ENCODE assay signal across 15 mouse cellular contexts in the genomic region with DNA sequence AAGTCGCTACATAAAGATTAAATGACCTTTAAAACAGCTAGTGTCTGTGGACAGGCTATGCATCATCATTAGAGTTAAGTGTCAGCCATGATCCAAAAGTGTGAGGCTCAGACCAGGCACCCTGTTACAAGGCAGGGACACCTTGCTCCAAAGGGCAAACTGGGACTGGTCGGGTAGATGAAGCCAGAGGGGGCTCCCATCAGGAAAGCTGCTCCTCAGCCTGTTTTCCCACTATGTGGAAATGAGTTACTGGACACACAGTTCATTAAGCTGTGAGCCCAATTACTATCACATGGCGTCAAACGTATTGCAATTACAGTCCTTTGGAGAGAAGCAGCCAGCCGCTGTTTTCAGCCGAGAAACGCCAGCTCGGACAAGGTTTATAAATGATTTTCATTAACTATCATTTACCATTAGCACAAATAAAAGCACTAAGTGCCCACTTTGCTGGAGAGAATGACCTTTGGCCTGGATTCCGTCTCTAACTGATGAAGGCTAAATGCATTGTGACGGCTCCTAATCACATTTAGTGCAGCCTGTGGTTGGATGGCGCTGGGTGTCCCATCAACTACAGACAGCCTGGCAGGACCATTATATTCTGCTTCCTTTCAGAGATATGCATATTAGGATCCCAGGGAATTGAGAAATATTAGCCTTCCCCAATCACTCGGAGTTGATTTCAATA.
DNase-seq lines count a peak whose midpoint lies in the region; ATAC-seq lines count a peak whose summit lies in the region.
"Had no signal": no experiment of that assay in that cellular context is flagged by ENCODE, and none has a peak within 500 bp of the region (broad histone marks: within the 10 kb centered on the region; RNA-seq: fewer than 3 reads in every experiment).

No protein-coding gene starts in this region.

- H3K4me3 ChIP-seq in neural tube, embryonic 11.5 days (ENCODE audit: low read depth, low read length): no peak overlapping the region
- H3K4me3 ChIP-seq in hindbrain, embryonic 13.5 days: no peak overlapping the region
- no peak overlapping the region for H3K4me3 ChIP-seq in midbrain, embryonic 16.5 days (ENCODE audit: low read depth, low read length)
- no peak overlapping the region for H3K4me3 ChIP-seq in kidney, embryonic 15.5 days (replicated peaks)
- H3K4me3 ChIP-seq: left cerebral cortex, adult 2 months; limb, embryonic 15.5 days had no signal

- no peaks in the 10 kb centered on the region for H3K9me3 ChIP-seq in neural tube, embryonic 11.5 days (ENCODE audit: control insufficient read depth, low read length)
- no peaks in the 10 kb centered on the region for H3K9me3 ChIP-seq in hindbrain, embryonic 13.5 days
- no peaks in the 10 kb centered on the region for H3K9me3 ChIP-seq in midbrain, embryonic 16.5 days (replicated peaks; ENCODE audit: control insufficient read depth, low read length, poor library complexity, severe bottlenecking)
- H3K9me3 ChIP-seq in kidney, embryonic 15.5 days (replicated peaks): no peaks in the 10 kb centered on the region
- H3K9me3 ChIP-seq: limb, embryonic 15.5 days had no signal

- no peak for ATAC-seq in neural tube, embryonic 11.5 days (ENCODE audit: insufficient read depth, low FRiP score, low TSS enrichment)
- ATAC-seq in hindbrain, embryonic 13.5 days (ENCODE audit: low FRiP score): peak; percentile 60
- no peak for ATAC-seq in midbrain, embryonic 16.5 days
- ATAC-seq in kidney, embryonic 15.5 days (replicated peaks; ENCODE audit: low FRiP score): no peak

- no peaks in the 10 kb centered on the region for H3K4me1 ChIP-seq in neural tube, embryonic 11.5 days (ENCODE audit: control insufficient read depth, insufficient read depth, low read length)
- peaks cover 17% of the 10 kb centered on the region for H3K4me1 ChIP-seq in hindbrain, embryonic 13.5 days (replicated peaks)
- peaks cover 7% of the 10 kb centered on the region; the same call in 1 of the 2 replicates for H3K4me1 ChIP-seq in midbrain, embryonic 16.5 days (ENCODE audit: control insufficient read depth, insufficient read depth, low read length)
- no peaks in the 10 kb centered on the region for H3K4me1 ChIP-seq in kidney, embryonic 15.5 days
- H3K4me1 ChIP-seq: limb, embryonic 15.5 days had no signal

- H3K9ac ChIP-seq in neural tube, embryonic 11.5 days (ENCODE audit: low read length): no peak overlapping the region
- 0 out of 2 replicates have a peak overlapping the region, but pooled peaks have one; percentile 36 for H3K9ac ChIP-seq in hindbrain, embryonic 13.5 days
- H3K9ac ChIP-seq in midbrain, embryonic 16.5 days (ENCODE audit: low read depth, low read length): no peak overlapping the region; the same call in 1 of the 2 replicates
- H3K9ac ChIP-seq in kidney, embryonic 15.5 days: no peak overlapping the region
- H3K9ac ChIP-seq: limb, embryonic 15.5 days had no signal

- no peaks in the 10 kb centered on the region for H3K36me3 ChIP-seq in neural tube, embryonic 11.5 days (ENCODE audit: control insufficient read depth, insufficient read depth, low read length)
- H3K36me3 ChIP-seq in hindbrain, embryonic 13.5 days: no peaks in the 10 kb centered on the region
- no peaks in the 10 kb centered on the region for H3K36me3 ChIP-seq in midbrain, embryonic 16.5 days (ENCODE audit: control insufficient read depth, insufficient read depth, low read length)
- H3K36me3 ChIP-seq in kidney, embryonic 15.5 days: no peaks in the 10 kb centered on the region
- H3K36me3 ChIP-seq: G1E; limb, embryonic 15.5 days had no signal

- no peaks in the 10 kb centered on the region for H3K27me3 ChIP-seq in neural tube, embryonic 11.5 days (ENCODE audit: control insufficient read depth, insufficient read depth, low read length)
- no peaks in the 10 kb centered on the region for H3K27me3 ChIP-seq in hindbrain, embryonic 13.5 days
- H3K27me3 ChIP-seq in midbrain, embryonic 16.5 days (ENCODE audit: control insufficient read depth, insufficient read depth, low read depth, low read length): no peaks in the 10 kb centered on the region
- no peaks in the 10 kb centered on the region for H3K27me3 ChIP-seq in kidney, embryonic 15.5 days
- H3K27me3 ChIP-seq: limb, embryonic 15.5 days had no signal

- no peak for DNase-seq in neural tube, embryonic 11.5 days (ENCODE audit: low spot score)
- no peak for DNase-seq in neural tube, embryonic 10.5 days (ENCODE audit: extremely low spot score, low spot score)
- no peak for DNase-seq in layer of hippocampus, adult 18-20 months (ENCODE audit: low spot score in 2 of 2)
- DNase-seq in layer of hippocampus, postnatal 36 days: no peak
- DNase-seq: adrenal gland, postnatal 36 days; cerebellum, postnatal 36 days; kidney, adult 18-20 months; lung, adult 18-20 months; right cerebral cortex, postnatal 25 days had no signal

- no peak overlapping the region for H3K4me2 ChIP-seq in neural tube, embryonic 11.5 days (ENCODE audit: low read depth)
- peak overlapping the region; percentile 32 for H3K4me2 ChIP-seq in hindbrain, embryonic 13.5 days
- peak overlapping the region; percentile 29; the same call in 1 of the 2 replicates for H3K4me2 ChIP-seq in midbrain, embryonic 16.5 days (ENCODE audit: low read length)
- no peak overlapping the region for H3K4me2 ChIP-seq in kidney, embryonic 15.5 days
- H3K4me2 ChIP-seq: limb, embryonic 15.5 days had no signal

- H3K27ac ChIP-seq in neural tube, embryonic 11.5 days (ENCODE audit: low read depth, low read length): 0 out of 2 replicates have a peak overlapping the region, but pooled peaks have one; percentile 34
- peak overlapping the region; percentile 68 for H3K27ac ChIP-seq in hindbrain, embryonic 13.5 days
- peak overlapping the region; percentile 29; the same call in 1 of the 2 replicates for H3K27ac ChIP-seq in midbrain, embryonic 16.5 days (ENCODE audit: low read length)
- H3K27ac ChIP-seq in kidney, embryonic 15.5 days: no peak overlapping the region
- H3K27ac ChIP-seq: left cerebral cortex, adult 2 months; limb, embryonic 15.5 days had no signal

- WGBS in neural tube, embryonic 11.5 days: 62% methylated on average over 12 of the region's 12 CpGs
- 28% methylated on average over 12 of the region's 12 CpGs for WGBS in hindbrain, embryonic 13.5 days
- 35% methylated on average over 12 of the region's 12 CpGs for WGBS in midbrain, embryonic 16.5 days
- 63% methylated on average over 12 of the region's 12 CpGs for WGBS in kidney, embryonic 15.5 days

Comparison
In these comparisons a context has a peak if more than half of its experiments do, and no peak if none do; other contexts are left out.
1. H3K4me2 ChIP-seq: peak in hindbrain, embryonic 13.5 days (single experiment) and midbrain, embryonic 16.5 days (single experiment); none in neural tube, embryonic 11.5 days (single experiment) and kidney, embryonic 15.5 days (single experiment).